Mouse (Mus musculus) testis, adult 2 months (tissue): Measurements from ENCODE around the gene Zfp541. TPM values are rescaled to one million over a fixed set of nuclear protein-coding genes. Genes with fewer than 3 reads are reported as not detected.
A peak's percentile ranks its signal among the peaks of the same experiment; 100 is the strongest.

ENCODE experiments used
- H3K27ac ChIP-seq: fragments of 200-500 bp; 2 replicates; pipeline ENCODE4 v1.5.1; 2012; ENCODE audit warnings: low read depth, low read length; ENCODE audit not compliant: control insufficient read depth, insufficient read depth
- H3K27me3 ChIP-seq: fragments of 200-500 bp; 2 replicates; pipeline ENCODE4 v1.6.1; 2012; ENCODE audit warnings: mild to moderate bottlenecking, low read length, moderate library complexity; ENCODE audit not compliant: control insufficient read depth, insufficient read depth
- H3K36me3 ChIP-seq: fragments of 200-500 bp; 2 replicates; pipeline ENCODE4 v1.6.1; 2012; ENCODE audit warnings: mild to moderate bottlenecking, low read length; ENCODE audit not compliant: control insufficient read depth, insufficient read depth
- H3K4me1 ChIP-seq: fragments of 200-500 bp; 2 replicates; pipeline ENCODE4 v1.6.1; 2012; ENCODE audit warnings: low read length; ENCODE audit not compliant: control insufficient read depth, insufficient read depth
- H3K4me3 ChIP-seq: fragments of 200-500 bp; 2 replicates; pipeline ENCODE4 v1.5.1; 2012; ENCODE audit warnings: low read depth, mild to moderate bottlenecking, low read length, moderate library complexity, mixed read lengths; ENCODE audit not compliant: control insufficient read depth
- CTCF ChIP-seq: fragments of 200-500 bp; IDR thresholded peaks from 2 replicates; pipeline ENCODE4 v1.5.1; 2012; ENCODE audit warnings: low read depth, mild to moderate bottlenecking, inconsistent platforms, low read length, moderate library complexity; ENCODE audit not compliant: control insufficient read depth, insufficient read depth, insufficient replicate concordance
- POLR2A ChIP-seq: fragments of 200-500 bp; IDR thresholded peaks from 2 replicates; pipeline ENCODE4 v1.6.1; 2012; ENCODE audit warnings: low read depth, mild to moderate bottlenecking, inconsistent platforms, low read length, moderate library complexity; ENCODE audit not compliant: control insufficient read depth
- polyA plus RNA-seq: library from polyadenylated mRNA; depleted of rRNA; stranded (reverse); fragments of >200 nt; gene quantifications from 2 replicates; pipeline ENCODE4 v1.2.3, GENCODE M21; 2012

Gene Zfp541
- polyA plus RNA-seq, 1 experiment: 98.8 TPM

DNA sequence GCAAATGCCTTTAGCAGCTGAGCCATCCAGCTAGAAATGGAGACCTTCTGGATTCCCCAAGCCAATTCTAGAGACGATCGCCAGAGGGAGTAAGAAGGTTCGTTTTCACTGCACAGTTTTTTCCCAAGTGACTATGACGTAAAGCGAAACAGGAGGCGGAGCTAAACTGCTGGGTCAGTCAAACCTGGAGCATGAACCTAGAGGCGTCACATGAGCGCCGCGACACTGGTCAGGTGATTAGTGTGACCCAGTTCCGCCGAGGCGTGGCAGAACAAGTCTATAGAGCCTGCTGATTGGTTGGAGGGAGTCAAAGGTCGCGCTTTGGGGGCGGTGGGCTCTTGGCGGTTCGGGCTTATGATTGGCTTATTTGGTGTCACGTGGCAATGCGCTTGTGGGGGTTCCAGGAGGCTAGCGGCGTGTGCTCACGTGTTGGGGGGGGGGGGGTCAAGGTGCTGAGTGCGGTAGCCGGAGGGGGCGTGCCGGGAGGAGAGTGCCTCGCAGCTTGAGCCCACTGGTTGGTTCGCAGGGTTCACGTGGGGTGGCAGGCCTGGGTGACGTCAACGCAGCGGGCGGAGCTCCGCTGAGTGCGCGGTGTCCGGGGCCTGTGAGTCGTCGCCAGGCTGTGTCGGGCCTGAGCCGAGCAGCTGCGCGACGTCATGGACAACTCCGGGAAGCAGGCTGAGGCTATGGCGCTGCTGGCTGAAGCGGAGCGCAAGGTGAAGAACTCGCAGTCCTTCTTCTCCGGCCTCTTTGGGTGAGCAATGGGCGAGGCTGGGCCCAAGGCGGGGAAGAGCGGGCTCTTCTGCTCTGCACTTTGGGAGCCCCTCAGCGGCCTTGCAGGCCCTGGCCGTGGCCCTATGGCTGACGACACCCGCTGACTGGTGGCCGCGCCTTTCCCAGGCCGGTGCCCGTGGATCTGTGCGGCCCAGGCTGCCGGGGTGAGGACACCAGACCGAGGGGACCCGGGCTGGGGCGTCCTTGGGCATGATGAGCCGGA lies 36.7 kb downstream of the Zfp541 start, which contains the start of gene Napa:
TSS of gene Napa (plus strand) at position 438 of the 997 bp plus-strand sequence.
- peaks cover 10% of the 10 kb centered on the region for H3K4me1 ChIP-seq
- H3K27me3 ChIP-seq: no peaks in the 10 kb centered on the region
- peak within 1 kb of the TSS; percentile 91 for H3K4me3 ChIP-seq
- no peaks in the 10 kb centered on the region for H3K36me3 ChIP-seq
- peak; percentile 97 for TF ChIP-seq POLR2A
- peak; percentile 26; the same call in 1 of the 2 replicates for TF ChIP-seq CTCF
- peak within 1 kb of the TSS; percentile 77 for H3K27ac ChIP-seq

GRCm38 (mm10) chr7:16099901-16100300 lies 38.3 kb downstream of the Zfp541 start:
- Histone ChIP-seq H3K27me3 (no peaks in the 10 kb centered on the region), H3K36me3 (no peaks in the 10 kb centered on the region), H3K27ac (no peak overlapping the region), H3K4me3 (peak overlapping the region; percentile 91), H3K4me1 (peaks cover 10% of the 10 kb centered on the region)
- TF ChIP-seq CTCF: no peak
- no peak for TF ChIP-seq POLR2A

DNA sequence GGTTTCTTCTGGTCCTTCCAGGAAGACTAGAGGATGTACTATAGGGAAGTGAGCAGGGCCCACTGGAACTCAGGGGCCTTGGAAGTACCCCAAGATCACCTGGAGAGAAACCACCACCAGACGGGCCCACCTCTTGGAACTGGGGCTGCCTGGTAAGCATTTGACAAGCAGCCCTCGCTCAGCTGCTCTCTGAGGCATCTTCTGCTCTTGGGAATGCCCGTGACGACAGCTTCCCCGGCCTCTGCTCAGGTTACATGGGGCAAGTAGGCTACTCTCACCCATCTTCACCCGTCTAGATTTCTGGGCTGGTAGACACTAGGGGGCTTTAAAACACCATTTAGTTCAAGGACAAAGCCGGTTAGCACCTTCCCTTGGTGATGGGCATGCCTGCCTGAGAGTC lies 39.5 kb downstream of the Zfp541 start:
- Histone ChIP-seq H3K27me3 (no peaks in the 10 kb centered on the region), H3K4me1 (peaks cover 10% of the 10 kb centered on the region), H3K4me3 (no peak overlapping the region), H3K36me3 (no peaks in the 10 kb centered on the region), H3K27ac (no peak overlapping the region)
- TF ChIP-seq POLR2A (no peak), CTCF (no peak)

- Histone ChIP-seq H3K4me3 (no peak overlapping the region), H3K27ac (no peak overlapping the region), H3K36me3 (no peaks in the 10 kb centered on the region), H3K4me1 (peaks cover 10% of the 10 kb centered on the region), H3K27me3 (no peaks in the 10 kb centered on the region)
- TF ChIP-seq POLR2A (no peak), CTCF (no peak)
Measured at GRCm38 (mm10) chr7:16101726-16102475, 40.3 kb downstream of the Zfp541 start.

DNA sequence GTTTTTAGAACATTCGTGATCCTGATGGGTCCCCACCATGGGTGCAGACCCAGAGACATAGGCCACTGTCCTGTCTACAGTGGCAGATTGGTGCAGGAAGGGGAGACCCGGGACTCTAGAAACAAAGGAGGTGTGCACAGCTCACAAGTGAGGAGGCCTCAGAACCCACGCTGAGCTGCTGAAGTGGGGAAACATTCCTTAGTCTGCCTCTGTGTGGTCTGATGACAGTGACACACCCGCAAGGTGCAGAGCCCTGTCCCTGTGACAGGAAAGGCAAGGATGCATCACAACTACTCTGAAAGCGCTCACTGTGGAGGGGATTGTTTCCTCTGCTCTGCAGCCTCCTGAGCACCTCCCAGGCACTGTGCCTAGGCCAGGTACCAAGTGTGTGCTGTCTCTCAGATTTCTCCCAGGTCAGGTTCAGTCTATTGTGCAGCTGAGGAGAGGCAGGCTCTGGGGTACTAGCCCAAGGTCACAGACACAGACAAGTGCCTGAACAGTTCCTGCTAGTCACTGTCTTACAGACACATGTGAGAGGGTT lies 41.1 kb downstream of the Zfp541 start:
- Histone ChIP-seq H3K4me1 (peaks cover 10% of the 10 kb centered on the region), H3K27me3 (no peaks in the 10 kb centered on the region), H3K36me3 (no peaks in the 10 kb centered on the region), H3K27ac (no peak overlapping the region), H3K4me3 (no peak overlapping the region)
- TF ChIP-seq CTCF: no peak
- no peak for TF ChIP-seq POLR2A

DNA sequence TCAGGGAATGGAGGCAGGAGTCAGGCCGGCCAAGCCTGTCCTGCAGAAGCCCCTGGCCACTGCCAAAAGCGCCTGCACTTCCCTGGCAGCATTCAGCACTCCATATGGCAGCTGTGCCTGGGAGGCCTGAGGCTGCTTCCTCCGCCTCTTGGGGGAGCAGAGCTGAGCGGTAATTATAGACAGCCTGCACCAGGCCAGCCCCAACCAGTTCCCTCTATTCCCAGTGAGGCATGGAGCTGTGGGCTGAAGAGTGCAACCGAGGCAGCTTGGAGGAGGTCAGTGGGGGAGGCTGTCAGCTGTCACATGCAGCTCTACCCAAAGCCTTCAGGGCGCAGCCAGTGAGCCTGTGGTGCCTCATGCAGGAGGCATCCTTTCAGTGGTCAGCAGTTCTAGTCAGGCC lies 42.1 kb downstream of the Zfp541 start:
- H3K36me3 ChIP-seq: no peaks in the 10 kb centered on the region
- peaks cover 10% of the 10 kb centered on the region for H3K4me1 ChIP-seq
- no peak overlapping the region for H3K27ac ChIP-seq
- H3K27me3 ChIP-seq: no peaks in the 10 kb centered on the region
- TF ChIP-seq POLR2A: no peak
- TF ChIP-seq CTCF: no peak
- no peak overlapping the region for H3K4me3 ChIP-seq
